Mouse (Mus musculus): ENCODE measurements around the gene Rxra.

- TF ChIP-seq CTCF (conservative IDR thresholded peaks at IDR 0.05 in 1 of 2, IDR thresholded peaks at IDR 0.05 in 1 of 2; ENCODE audit: low read depth in 2 of 2, low read length in 2 of 2) (no peak), JUN (IDR thresholded peaks at IDR 0.05; ENCODE audit: insufficient read depth, low read depth, low read length) (no peak), KAT2A (IDR thresholded peaks at IDR 0.05; ENCODE audit: insufficient replicate concordance, low read length) (no peak), USF2 (conservative IDR thresholded peaks at IDR 0.05; ENCODE audit: low read depth, low read length) (no peak), POLR2A (IDR thresholded peaks at IDR 0.05; ENCODE audit: low read depth, low read length) (no peak), RAD21 (IDR thresholded peaks at IDR 0.05; ENCODE audit: low read depth, low read length) (no peak), TCF12 (IDR thresholded peaks at IDR 0.05; ENCODE audit: low read depth, low read length) (no peak), ZKSCAN1 (IDR thresholded peaks at IDR 0.05; ENCODE audit: borderline replicate concordance, low read depth, low read length) (no peak), ZMIZ1 (IDR thresholded peaks at IDR 0.05; ENCODE audit: low read depth, low read length) (no peak)
Measured at GRCm38 (mm10) chr2:27754094-27754493, 77.9 kb downstream of the Rxra start.

Data from CH12.LX (cell line).